Mouse (Mus musculus) kidney, postnatal 0 days (tissue): ENCODE data around the gene 2210407C18Rik. TPM values are rescaled to one million over a fixed set of nuclear protein-coding genes. Genes with fewer than 3 reads are reported as not detected.
A peak's percentile ranks its signal among the peaks of the same experiment; 100 is the strongest.

Experiments used
- ATAC-seq: fragments of 200-750 bp; cut with Nextera tagmentation; replicated peaks from 2 replicates; pipeline ENCODE4 v1.8.0; 2017; ENCODE audit warnings: low read depth, moderate number of reproducible peaks, moderate TSS enrichment, moderate library complexity; ENCODE audit not compliant: low FRiP score
- DNase-seq: peaks from one replicate; pipeline ENCODE4 v3.0.0-alpha.2; 2016; ENCODE audit warnings: low spot score
- H3K27ac ChIP-seq: fragments of 300-500 bp; sonication (generic); 2 replicates; pipeline ENCODE4 v1.5.1; 2014; ENCODE audit warnings: mild to moderate bottlenecking
- H3K27me3 ChIP-seq: fragments of 300-500 bp; sonication (generic); 2 replicates; pipeline ENCODE4 v1.6.1; 2014; ENCODE audit warnings: low read length, mixed read lengths; ENCODE audit not compliant: insufficient read depth
- H3K36me3 ChIP-seq: fragments of 300-500 bp; sonication (generic); 2 replicates; pipeline ENCODE4 v1.6.1; 2014; ENCODE audit warnings: low read length, mixed read lengths; ENCODE audit not compliant: insufficient read depth
- H3K4me1 ChIP-seq: fragments of 300-500 bp; sonication (generic); replicated peaks from 2 replicates; pipeline ENCODE4 v1.6.1; 2014; ENCODE audit warnings: antibody characterized with exemption, low read length, mixed read lengths; ENCODE audit not compliant: insufficient read depth
- H3K4me2 ChIP-seq: fragments of 300-500 bp; sonication (generic); 2 replicates; pipeline ENCODE4 v1.6.1; 2014; ENCODE audit warnings: mild to moderate bottlenecking, low read length, moderate library complexity, mixed read lengths
- H3K4me3 ChIP-seq: fragments of 300-500 bp; sonication (generic); replicated peaks from 2 replicates; pipeline ENCODE4 v1.5.1; 2014; ENCODE audit warnings: low read depth, low read length
- H3K9ac ChIP-seq: fragments of 300-500 bp; sonication (generic); 2 replicates; pipeline ENCODE4 v1.6.1; 2014; ENCODE audit warnings: low read depth, low read length
- H3K9me3 ChIP-seq: fragments of 300-500 bp; sonication (generic); replicated peaks from 2 replicates; pipeline ENCODE4 v1.6.1; 2016; ENCODE audit warnings: low read length, inconsistent platforms, mixed read lengths
- CTCF ChIP-seq: IDR thresholded peaks from 2 replicates; pipeline ENCODE4 v1.5.1; 2016; ENCODE audit warnings: antibody characterized with exemption, low read depth, mild to moderate bottlenecking, moderate library complexity
- WGBS: fragments of 180-500 bp; shearing (Covaris S2); extraction: QIAGEN DNeasy Blood & Tissue Kit; methylation state at CpG from one replicate; pipeline ENCODE4 v1.1.7; 2014; 5-methylcytosine and 5-hydroxymethylcytosine counted together
- polyA plus RNA-seq: library from polyadenylated mRNA; unstranded; fragments of >200 nt; fragmentation: Nextera tagmentation; extraction: Ambion mirVana; gene quantifications from 2 replicates; pipeline ENCODE4 v1.2.1, GENCODE M21; 2015

2210407C18Rik gene
- polyA plus RNA-seq, 1 experiment from 2014 or later = not detected

- H3K9me3 ChIP-seq = no peaks in the 10 kb centered on the region
- peak; percentile 71 for TF ChIP-seq CTCF
- H3K27ac ChIP-seq = no peak overlapping the region
- ATAC-seq = no peak
- H3K9ac ChIP-seq = no peak overlapping the region
- peak; percentile 12 for DNase-seq
- no peaks in the 10 kb centered on the region for H3K27me3 ChIP-seq
- no peaks in the 10 kb centered on the region for H3K4me1 ChIP-seq
- H3K4me3 ChIP-seq = no peak overlapping the region
- no peak overlapping the region for H3K4me2 ChIP-seq
- WGBS = 64% methylated on average over 7 of the region's 7 CpGs
- H3K36me3 ChIP-seq = no peaks in the 10 kb centered on the region
These were observed 28.0 kb downstream of the 2210407C18Rik start for GRCm38 (mm10) chr11:58587898-58588348.

GRCm38 (mm10) chr11:58578636-58579035 lies 37.2 kb downstream of the 2210407C18Rik start:
- no peaks in the 10 kb centered on the region for H3K27me3 ChIP-seq
- ATAC-seq (no peak), DNase-seq (no peak)
- H3K36me3 ChIP-seq = no peaks in the 10 kb centered on the region
- H3K9me3 ChIP-seq = no peaks in the 10 kb centered on the region
- WGBS = 78% methylated on average over 8 of the region's 8 CpGs
- H3K4me3 ChIP-seq = no peak overlapping the region
- H3K9ac ChIP-seq = no peak overlapping the region
- no peak overlapping the region for H3K4me2 ChIP-seq
- H3K27ac ChIP-seq = no peak overlapping the region
- H3K4me1 ChIP-seq = no peaks in the 10 kb centered on the region
- no peak for TF ChIP-seq CTCF

GRCm38 (mm10) chr11:58577430-58577829 lies 38.4 kb downstream of the 2210407C18Rik start, which contains the start of gene Olfr325:
Olfr325 (plus strand) TSS chr11:58577730.
- H3K4me2 ChIP-seq = no peak within 1 kb of the TSS
- TF ChIP-seq CTCF = no peak
- H3K4me3 ChIP-seq = no peak within 1 kb of the TSS
- no peak within 1 kb of the TSS for H3K9ac ChIP-seq
- 60% methylated on average over 1 of the region's 1 CpGs for WGBS
- H3K36me3 ChIP-seq = no peaks in the 10 kb centered on the region
- no peaks in the 10 kb centered on the region for H3K4me1 ChIP-seq
- ATAC-seq (no peak), DNase-seq (no peak)
- no peaks in the 10 kb centered on the region for H3K27me3 ChIP-seq
- no peak within 1 kb of the TSS for H3K27ac ChIP-seq
- no peaks in the 10 kb centered on the region for H3K9me3 ChIP-seq

- 71% methylated on average over 5 of the region's 5 CpGs for WGBS
- no peak within 1 kb of the TSS for H3K9ac ChIP-seq
- H3K27ac ChIP-seq = no peak within 1 kb of the TSS
- ATAC-seq (no peak), DNase-seq (peak; percentile 2)
- H3K36me3 ChIP-seq = no peaks in the 10 kb centered on the region
- no peaks in the 10 kb centered on the region for H3K9me3 ChIP-seq
- H3K4me2 ChIP-seq = no peak within 1 kb of the TSS
- H3K4me1 ChIP-seq = no peaks in the 10 kb centered on the region
- H3K4me3 ChIP-seq = no peak within 1 kb of the TSS
- H3K27me3 ChIP-seq = no peaks in the 10 kb centered on the region
- TF ChIP-seq CTCF = no peak
These were observed 45.5 kb downstream of the 2210407C18Rik start, which contains the start of gene Olfr224 for GRCm38 (mm10) chr11:58570405-58570804. Olfr224 (minus strand) TSS chr11:58570553.

Other genes with a start within 250 kb of the 2210407C18Rik start
- 0.24 and 0.28 TPM in 2 replicates for gene Lypd8, start 237.0 kb downstream of the 2210407C18Rik start, polyA plus RNA-seq
- not detected in 2 replicates for gene 1810065E05Rik, start 195.0 kb downstream of the 2210407C18Rik start, polyA plus RNA-seq
- not detected in 2 replicates for gene Gm12253, start 183.5 kb downstream of the 2210407C18Rik start, polyA plus RNA-seq
- not detected in 2 replicates for gene Lypd9, start 163.2 kb downstream of the 2210407C18Rik start, polyA plus RNA-seq
- gene Olfr30, start 153.8 kb downstream of the 2210407C18Rik start, polyA plus RNA-seq = not detected in 2 replicates
- 0.08 TPM in 1 of 2 replicates, not detected in the other for gene Olfr332, start 123.5 kb downstream of the 2210407C18Rik start, polyA plus RNA-seq
- gene Olfr331, start 113.5 kb downstream of the 2210407C18Rik start, polyA plus RNA-seq = not detected in 2 replicates
- not detected in 2 replicates for gene Olfr330, start 81.2 kb downstream of the 2210407C18Rik start, polyA plus RNA-seq
- not detected in 2 replicates for gene Olfr329-ps, start 69.7 kb downstream of the 2210407C18Rik start, polyA plus RNA-seq
- gene Olfr328, start 60.4 kb downstream of the 2210407C18Rik start, polyA plus RNA-seq = not detected in 2 replicates
- gene Olfr224, start 45.5 kb downstream of the 2210407C18Rik start, polyA plus RNA-seq = not detected in 2 replicates
- not detected in 2 replicates for gene Olfr325, start 38.3 kb downstream of the 2210407C18Rik start, polyA plus RNA-seq
- not detected in 2 replicates for gene Olfr324, start 21.0 kb downstream of the 2210407C18Rik start, polyA plus RNA-seq
- gene Olfr323, start 14.4 kb upstream of the 2210407C18Rik start, polyA plus RNA-seq = not detected in 2 replicates
- 0.08 and 0.14 TPM in 2 replicates for gene Trim58, start 24.4 kb upstream of the 2210407C18Rik start, polyA plus RNA-seq
- 0.05 and 0.09 TPM in 2 replicates for gene Olfr322, start 42.7 kb upstream of the 2210407C18Rik start, polyA plus RNA-seq
- gene Olfr320, start 65.0 kb upstream of the 2210407C18Rik start, polyA plus RNA-seq = not detected in 2 replicates
- not detected in 2 replicates for gene Olfr319, start 83.1 kb upstream of the 2210407C18Rik start, polyA plus RNA-seq
- gene Olfr318, start 107.9 kb upstream of the 2210407C18Rik start, polyA plus RNA-seq = not detected in 2 replicates
- gene Olfr317, start 123.1 kb upstream of the 2210407C18Rik start, polyA plus RNA-seq = not detected in 2 replicates
- not detected in 2 replicates for gene Olfr316, start 136.7 kb upstream of the 2210407C18Rik start, polyA plus RNA-seq
- not detected in 2 replicates for gene Olfr315, start 157.1 kb upstream of the 2210407C18Rik start, polyA plus RNA-seq
- gene Olfr314, start 166.9 kb upstream of the 2210407C18Rik start, polyA plus RNA-seq = not detected in 2 replicates
- gene Fam183b, start 185.9 kb upstream of the 2210407C18Rik start, polyA plus RNA-seq = 0.31 and 0.37 TPM in 2 replicates
- not detected in 2 replicates for gene Olfr313, start 198.9 kb upstream of the 2210407C18Rik start, polyA plus RNA-seq
- gene Olfr312, start 213.2 kb upstream of the 2210407C18Rik start, polyA plus RNA-seq = not detected in 2 replicates
- gene Olfr311, start 223.2 kb upstream of the 2210407C18Rik start, polyA plus RNA-seq = not detected in 2 replicates
- 5.5 and 6.1 TPM in 2 replicates for gene Gm12258, start 231.1 kb upstream of the 2210407C18Rik start, polyA plus RNA-seq